Mouse (Mus musculus) urinary bladder, postnatal 25 days (tissue): ENCODE data around the gene Zmym4.

Source experiments
- DNase-seq: peaks from one replicate; pipeline ENCODE4 v3.0.0; 2022; ENCODE audit warnings: low spot score

The Zmym4 gene

DNA sequence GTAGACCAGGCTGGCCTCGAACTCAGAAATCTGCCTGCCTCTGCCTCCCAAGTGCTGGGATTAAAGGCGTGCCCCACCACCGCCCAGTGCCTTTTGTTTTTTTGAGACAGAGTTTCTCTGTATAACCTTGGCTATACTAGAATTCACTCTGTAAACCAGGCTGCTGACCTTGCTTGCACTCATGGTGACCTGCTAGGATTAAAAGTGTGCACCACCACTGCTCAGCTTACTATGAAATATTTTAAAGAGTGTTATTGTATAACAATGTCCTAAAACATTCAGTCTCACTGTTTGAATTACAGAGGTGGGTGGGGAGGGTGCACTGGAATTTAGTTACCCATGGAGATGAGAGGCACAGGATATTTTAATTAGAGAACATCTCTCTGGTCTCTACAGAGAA lies 25.1 kb downstream of the Zmym4 start:
- DNase-seq: no peak

DNA sequence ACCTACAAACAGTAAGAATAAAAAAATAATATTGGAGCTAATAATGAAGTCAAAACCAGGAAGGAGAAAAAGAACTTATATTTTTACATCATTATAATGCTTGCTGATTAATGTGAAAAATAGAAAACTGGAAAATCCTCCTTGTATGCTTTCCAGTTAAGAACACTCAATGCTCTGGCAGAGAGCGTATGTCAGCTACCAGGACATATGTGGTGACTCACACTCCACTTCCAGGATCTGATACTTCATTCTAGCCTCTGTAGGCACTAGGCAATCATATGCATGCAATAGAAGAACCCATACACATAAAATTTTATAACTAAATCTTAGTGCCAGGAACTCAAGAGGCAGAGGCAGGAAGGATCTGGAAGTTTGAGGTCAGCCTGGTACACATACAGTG lies 40.2 kb downstream of the Zmym4 start:
- no peak for DNase-seq

DNA sequence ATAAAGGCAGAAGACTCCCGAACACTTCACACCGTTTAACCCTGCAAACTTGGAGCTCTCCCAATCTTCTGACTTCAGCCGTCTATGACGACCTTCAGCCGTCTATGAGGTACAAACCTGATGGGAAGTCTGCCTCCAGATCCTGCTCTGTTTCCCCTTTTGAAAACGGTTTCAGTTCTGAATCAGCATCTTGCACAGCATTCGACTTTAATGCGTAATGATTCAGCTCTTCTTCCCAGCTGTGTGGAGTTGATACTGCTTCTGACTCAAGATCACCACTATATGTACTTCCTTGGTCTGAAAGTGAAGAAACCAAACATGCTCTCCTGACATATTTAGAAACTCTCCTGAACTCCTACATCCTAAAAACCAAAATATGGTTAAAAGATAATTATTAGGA lies 78.1 kb downstream of the Zmym4 start:
- no peak for DNase-seq

DNA sequence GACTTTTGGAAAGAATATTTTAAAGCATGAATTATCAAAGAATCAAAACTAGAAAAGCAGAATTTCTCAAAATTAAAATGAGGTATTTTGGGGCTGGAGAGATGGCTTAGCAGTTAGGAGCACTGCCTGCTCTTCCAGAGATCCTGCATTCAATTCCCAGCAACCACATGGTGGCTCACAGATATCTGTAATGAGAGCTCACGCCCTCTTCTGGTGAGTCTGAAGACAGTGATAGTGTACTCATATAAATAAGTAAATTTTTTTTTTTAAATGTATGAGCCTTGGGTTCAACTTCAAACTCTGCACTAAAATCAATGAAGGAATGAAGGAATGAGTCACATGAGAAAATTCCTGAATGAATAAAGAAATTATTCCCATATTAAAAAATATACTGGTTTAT lies 82.0 kb downstream of the Zmym4 start:
- DNase-seq: no peak

DNA sequence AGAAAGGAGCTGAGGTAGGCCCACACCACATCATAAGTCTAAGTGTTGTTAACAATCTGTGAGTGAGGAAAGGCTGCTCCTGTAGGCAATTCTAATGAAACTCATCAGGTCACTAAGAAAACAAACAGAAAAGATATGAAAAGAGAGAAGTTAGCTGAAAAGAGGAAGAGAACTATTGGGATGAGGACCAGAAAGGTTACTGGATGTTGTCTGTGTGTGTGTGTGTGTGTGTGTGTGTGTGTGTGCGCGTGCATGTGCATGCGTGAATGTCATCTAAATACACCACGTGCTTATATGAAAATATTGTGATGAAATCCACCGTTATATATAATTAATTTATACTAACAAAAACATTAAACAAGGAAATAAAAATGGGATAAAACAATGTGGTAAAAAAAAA lies 84.3 kb downstream of the Zmym4 start:
- no peak for DNase-seq

DNA sequence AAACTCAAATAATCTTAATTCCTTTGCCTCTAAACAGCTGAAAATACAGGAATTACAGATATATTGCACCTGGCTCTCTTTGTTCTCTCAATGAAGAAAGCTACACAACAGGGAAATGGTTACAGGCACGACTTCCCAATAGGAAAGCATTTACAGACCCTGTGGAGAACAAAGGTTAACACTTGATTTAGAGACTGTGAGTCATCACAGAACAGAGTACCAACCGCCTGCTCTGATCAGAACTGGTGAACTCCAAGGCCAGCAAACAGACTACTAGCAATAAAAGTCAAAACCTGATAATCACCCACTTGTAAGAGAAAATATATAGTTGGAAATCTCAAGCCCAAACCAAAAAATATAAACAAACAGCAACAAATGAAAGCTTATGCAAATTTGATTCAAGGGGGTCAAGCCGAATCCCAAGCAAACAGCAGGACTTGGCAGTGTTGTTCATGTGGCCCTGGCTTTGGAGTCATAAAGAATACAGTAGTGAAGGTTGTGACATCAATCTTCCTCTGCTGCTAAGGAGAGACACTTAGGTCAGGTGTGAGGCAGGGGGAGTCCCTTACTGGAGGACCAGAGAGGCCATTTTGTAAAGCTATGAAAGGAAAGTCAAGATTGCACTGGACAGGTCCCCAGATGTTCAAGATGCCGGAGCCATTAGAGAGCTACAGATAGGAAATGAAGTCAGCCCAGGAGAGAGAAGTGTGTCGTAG lies 88.2 kb downstream of the Zmym4 start:
- DNase-seq: no peak

DNA sequence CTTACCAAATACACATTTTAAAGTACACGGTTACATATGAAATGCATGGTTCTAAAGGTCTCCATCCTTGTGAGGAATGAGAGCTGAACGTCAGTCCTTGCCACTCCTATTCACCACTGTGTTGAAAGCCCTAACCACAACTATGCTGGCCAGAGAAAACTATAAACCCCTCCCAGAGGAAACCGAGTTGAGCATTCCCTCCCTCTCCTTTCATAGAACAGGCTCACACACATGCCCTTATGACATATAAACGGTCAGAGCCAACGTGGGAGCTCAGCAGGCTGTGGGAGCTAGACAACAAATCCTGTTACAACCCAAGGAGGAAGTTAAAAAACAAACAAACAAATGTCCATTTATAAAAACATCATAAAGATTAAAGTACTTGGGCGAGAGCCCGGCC lies 95.2 kb downstream of the Zmym4 start:
- DNase-seq: no peak

DNA sequence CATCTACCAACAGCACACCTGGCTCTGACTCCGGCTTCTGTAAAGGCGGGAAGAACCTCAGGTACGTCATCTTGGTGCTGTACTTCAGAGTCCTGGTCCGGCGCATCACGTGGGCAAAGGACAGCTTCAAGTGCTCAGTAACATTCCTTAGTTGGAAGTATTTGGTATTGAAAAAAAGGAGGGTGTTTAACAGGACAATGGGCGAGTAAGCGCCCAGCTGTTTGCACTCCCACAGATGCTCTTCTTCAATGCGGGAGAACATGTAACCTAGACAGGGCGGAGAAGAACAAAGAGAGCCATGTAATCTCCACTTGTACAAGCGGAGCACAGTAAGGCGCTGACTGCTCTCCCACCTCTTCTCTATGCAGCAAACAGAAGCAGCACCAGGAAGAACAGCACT lies 99.2 kb downstream of the Zmym4 start:
- no peak for DNase-seq

DNA sequence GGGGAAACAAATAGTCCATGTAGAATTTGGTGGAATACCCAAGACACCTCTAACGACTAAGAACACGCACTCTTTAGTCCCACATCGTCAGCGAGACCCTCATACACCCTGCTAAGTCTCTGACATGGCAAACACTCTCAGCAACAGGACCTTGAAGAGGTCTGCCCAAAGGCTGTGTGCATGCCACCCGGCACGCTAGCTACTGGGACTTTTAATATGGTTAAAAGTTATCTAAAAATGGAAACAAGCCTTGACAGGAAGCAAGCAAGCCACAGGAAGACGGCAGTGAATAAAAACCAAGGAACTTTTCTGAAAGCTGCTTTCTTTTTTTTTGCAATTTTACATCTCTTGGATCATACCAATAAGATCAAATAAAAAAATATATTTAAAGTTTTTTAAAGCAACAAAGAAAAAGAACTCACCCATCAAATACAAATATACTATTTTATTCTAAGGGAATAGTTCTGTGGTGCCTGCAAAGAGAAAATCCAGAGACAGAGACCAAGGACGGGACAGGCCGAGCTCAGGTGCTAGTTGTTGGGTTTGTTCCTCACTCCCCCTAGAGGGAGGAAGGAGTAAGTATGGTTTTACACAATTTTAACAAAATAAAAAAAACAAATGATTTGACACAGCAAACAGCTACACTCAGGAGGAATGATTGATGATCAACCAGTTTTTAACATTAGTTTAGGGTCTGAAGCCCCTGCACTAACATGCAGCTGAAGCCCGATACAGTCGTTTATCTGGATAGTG lies 106.2 kb downstream of the Zmym4 start:
- DNase-seq: no peak

DNA sequence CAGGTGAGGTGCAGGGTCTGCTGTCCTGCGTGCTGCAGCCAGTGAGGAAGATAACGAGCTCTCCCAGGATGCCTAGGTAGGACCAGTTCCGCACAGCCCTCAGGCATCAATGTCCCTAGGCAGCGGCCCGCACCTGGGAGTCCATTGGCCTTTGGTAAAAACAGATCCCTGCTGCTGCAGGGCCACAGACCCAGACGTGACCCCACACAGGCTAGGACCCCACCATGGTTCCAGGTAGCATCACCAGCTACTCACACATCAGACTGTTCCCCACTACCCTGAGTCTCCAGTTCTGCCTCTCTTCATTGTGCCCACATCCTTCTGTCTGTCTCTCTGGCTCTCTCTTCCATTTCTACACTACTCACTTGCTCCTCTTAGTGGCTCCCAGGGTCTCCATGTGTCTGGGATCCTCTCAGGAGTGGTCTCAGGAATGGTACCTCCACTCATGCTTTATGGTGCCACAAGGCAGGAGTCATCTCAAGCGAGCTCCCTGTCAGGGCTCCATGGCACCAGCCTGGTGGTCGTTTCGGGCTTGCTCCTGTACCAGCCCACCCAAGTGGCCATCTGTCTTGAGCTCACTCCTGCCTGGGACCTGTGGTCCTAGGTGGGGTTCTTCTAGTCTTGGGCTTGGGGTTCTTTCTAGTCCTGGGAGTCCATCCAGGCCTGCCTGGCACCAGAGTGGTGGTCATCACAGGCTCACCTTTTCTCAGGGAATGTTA lies 107.5 kb downstream of the Zmym4 start:
- DNase-seq: no peak

DNA sequence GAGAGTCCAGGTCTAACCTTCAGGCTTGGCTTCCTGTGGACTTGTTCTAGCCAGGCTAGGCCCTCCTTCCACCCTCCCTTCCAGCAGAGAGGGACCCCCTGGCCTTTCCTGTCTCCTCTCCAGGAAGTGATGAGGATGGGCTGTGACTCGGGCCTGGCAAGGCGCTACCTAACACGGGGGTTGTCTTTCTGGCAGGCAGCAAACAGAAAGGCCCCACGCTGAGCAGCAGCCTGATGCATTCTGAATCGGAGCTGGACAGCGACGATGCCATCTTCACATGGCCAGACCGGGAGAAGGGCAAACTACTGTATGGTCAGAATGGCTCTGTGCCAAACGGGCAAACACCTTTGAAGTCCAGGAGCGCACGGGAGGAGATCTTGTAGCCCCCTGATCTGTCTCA lies 115.0 kb downstream of the Zmym4 start:
- no peak for DNase-seq

DNA sequence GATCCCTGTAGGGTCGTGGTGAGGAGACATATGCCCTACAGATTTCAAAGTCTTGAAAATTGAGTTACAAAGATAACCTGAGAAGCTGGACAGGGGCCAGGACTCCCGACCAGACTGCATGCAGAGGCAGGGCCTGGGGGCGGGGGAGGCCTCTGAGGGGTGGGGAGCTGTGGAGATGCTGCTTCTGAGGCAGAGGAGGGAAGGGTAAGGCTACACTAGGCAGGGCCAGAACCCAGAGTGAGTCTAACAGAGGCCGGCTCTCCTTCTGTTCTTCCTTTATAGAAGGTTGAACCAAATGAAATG lies 117.2 kb downstream of the Zmym4 start:
- no peak for DNase-seq

DNA sequence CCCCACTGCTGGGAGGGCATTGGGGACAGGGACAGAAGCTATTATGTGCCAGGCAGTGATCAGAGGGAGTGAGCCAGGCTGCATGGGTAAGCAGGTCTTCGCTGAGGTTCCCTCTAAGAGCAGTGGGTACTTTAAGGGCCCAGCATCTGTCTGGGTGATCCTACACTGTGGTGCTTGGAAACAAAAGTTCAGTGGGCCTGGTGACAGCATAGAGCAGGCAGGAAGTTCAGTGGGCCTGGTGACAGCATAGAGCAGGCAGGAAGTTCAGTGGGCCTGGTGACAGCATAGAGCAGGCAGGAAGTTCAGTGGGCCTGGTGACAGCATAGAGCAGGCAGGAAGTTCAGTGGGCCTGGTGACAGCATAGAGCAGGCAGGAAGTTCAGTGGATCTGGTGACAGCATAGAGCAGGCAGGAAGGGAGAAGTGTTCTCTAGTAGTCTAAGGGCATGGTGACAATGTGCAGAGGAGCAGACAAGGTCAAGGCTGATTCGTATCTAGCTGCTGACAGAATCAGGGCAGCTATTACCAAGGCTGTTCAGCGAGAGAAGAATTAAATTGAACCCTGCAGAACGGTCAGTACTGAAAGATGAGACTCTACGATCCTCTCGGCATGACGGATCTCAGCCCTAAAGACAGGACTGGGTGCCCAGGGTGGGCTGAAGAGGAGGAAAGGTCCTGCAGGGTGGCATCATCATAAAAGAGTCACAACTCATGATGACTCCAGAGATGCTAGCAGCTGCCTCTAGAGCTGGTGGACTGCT lies 117.7 kb downstream of the Zmym4 start:
- no peak for DNase-seq

DNA sequence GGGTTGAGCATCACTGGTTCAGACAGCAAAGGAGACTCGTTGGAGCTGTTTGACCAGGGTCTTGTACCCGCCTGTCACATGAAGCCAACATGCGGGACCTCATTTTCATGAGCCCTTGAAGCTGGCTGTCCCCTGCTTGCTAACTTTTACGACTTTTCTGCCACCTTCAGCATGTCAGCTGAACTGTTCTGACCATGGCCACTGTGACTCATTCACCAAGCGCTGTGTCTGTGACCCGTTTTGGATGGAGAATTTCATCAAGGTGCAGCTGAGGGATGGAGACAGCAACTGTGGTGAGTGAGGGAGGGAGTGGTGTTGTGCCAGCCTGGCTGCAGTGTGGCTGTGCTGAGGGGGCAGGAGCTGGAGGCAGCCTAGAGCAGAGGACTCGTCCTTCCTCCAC lies 121.0 kb downstream of the Zmym4 start:
- DNase-seq: no peak

DNA sequence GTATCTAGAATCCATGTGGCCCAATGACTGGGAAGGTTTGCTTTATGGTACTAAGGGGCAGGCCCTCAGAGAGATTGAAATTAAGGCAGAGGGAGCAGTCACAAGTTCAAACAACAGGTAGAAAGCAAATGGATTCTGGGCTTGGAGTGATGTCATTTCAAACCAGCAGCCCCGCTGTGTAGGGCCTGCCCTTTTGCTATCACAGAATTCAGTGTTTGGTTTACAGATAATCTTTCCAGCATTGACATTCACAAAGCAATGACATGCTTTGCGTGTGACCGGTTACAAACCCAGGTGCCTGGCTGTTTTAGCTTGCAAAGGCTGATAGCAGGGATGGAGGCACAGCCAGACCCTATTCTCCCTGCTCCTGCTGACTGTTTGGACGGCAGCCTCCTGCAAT lies 122.3 kb downstream of the Zmym4 start:
- DNase-seq: no peak

DNA sequence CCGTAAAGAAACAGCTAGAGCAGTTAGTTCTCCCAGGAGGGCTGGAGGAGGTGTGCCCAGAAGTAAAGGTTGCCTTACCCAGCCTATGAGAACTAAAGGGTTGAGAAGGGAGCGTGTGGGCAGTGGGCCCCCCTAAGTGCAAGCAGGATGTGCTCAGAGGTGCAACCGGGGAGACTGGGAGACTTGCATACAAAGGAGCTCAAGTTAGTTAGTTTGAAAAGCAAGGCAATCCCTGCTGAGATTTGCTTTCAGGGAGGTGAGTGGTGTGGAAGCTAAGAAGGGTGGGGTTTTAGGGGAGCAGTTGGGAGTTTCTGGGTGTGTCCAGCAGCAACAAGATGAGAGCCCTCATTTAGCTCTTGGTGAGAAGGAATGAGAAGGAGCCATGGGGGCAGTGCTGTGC lies 125.0 kb downstream of the Zmym4 start:
- no peak for DNase-seq

DNA sequence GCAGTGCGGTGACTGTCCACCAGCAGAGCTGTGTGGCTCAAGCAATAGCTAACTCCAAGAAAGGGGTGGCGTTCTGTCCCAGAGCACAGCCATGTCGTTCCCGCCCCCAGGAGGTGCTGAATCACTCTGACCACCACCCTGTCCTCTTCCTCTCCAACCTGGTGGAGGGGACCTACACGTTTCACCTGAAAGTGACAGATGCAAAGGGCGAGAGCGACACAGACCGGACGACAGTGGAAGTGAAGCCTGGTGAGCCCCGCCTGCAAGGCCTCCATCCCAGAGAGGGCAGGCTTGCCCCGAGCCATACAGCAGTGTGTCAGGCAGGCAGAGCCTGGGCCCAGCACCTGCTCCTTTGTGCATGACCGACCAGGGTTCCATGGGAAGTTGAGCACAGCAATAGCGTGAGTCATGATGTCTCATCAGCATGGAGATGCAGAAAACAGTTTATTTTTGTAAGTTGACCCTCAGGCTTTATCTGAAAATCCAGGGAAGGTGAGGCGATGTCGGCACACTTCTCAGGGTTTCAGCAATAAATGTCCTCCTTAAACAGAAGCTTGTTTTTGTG lies 126.9 kb downstream of the Zmym4 start:
- no peak for DNase-seq

DNA sequence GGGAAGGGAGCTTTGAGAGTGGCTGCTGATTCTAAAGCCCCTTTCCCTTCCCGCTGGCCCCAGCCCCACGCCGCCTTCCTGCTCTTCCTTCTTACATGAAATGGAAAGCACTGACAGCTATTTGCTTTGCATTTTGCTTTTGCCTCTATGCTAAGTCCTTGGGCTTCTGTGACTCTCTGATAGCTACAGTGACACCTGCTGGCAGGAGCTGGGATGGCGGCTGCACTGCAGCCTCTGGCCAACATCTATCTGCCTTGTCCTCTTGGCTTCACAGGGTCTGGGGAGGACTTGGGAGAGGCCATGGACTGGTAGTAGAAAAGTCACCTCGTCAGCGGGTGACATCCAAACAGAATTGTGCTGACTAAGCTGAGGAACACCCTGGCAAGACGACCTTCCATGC lies 128.1 kb downstream of the Zmym4 start:
- peak; percentile 81 for DNase-seq

DNA sequence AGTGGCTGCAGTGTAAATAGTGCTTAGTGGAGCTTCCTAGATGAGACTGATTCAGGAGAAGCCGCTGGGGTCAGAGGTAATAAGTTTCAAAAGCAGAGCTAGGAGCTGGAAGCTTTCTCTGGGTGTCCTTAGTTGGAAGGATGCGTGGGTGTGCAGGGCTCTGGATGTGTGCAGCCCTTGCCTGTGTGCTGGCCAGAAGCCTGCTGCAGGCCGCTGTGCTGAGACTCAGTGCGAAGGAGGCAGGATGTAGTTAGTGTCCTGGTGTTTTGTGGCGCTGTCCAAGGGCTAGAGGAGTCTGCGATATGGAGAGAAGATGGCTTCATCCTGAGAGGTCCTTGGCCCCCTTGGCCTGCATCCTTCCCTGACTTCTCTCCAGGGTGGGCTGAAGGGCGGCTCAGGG lies 129.1 kb downstream of the Zmym4 start:
- no peak for DNase-seq

DNA sequence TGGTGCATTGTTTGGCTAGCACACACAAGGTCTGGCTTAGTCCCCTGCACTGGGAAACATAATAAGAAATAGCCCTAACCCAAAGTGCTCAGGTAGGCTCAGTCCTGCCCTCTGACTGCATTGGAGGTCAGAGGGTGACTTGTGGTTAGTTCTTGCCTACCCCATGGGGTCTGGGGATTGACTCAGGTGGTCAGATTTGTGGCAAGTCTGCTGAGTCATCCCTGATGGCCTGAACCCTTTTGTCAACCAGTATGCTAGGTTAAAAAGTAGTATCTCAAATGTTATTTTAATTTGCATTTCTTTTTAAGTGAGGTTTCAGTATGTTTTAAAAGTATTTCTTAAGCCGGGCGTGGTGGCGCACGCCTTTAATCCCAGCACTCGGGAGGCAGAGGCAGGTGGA lies 136.8 kb downstream of the Zmym4 start:
- DNase-seq: no peak

DNA sequence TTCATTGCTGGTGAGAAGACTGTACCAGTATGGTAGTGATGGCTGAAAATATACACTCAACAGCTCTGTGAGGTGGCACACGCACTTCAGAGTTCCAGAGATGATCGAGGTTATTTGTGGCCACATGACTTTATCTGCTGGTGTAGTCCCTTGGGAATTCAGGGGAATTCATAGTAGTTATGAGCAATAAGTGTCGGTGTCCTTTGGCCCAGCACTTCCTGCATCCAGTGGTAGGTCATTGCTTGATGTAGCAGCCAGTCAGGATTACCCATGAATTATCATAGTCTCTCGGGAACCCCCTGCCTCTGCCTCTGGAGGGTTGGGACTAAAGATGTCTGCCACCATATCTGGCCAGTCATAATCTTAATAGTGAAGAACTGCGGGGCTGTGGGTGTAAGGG lies 144.0 kb downstream of the Zmym4 start:
- DNase-seq: no peak
